Mouse (Mus musculus): ENCODE measurements around the gene Tmc3.
A peak's percentile ranks its signal among the peaks of the same experiment; 100 is the strongest.

The Tmc3 gene

DNA sequence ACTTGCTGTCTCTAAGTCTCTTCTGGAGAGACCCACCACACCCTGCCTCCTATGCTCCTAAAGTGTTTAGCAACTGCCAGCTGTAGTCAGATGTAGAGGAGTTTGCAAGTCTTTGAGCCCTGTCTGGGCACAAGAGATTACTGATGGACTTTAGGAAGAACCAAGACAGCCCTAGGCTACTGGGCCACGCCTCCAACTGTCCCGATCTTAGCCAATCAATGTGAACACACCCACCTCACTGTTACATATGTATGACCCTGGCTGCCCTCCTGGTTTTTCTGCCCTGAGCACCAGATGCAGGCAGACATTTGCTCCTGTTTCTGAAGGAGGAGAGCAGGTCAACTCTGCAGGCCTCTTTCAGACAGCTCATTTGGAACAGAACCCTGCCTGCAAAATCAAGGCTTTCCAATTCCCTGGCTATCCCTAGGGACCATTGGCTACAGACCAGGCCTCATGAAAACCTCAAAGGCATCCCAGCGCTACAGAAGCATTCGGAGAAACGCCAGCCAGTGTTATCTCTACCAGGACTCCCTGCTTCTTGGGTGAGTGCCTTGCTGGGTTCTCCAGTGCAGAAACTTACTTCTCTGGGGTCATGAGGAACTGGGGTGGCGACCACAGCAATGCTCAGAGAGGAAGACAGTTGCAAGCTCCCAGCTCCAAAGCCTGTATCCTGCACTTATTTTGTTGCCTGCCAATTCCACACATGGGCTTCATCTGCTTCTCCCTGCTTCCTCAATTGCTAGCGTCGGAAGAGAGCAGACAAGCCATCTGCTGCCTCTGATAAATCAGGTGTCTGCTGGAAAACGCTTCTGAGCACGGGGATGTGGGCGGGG is at the start of gene Tmc3:
TSS of gene Tmc3 (plus strand) at position 289 of the 833 bp plus-strand sequence.
- DNase-seq (ENCODE audit: low read depth, low spot score), result no peak

DNA sequence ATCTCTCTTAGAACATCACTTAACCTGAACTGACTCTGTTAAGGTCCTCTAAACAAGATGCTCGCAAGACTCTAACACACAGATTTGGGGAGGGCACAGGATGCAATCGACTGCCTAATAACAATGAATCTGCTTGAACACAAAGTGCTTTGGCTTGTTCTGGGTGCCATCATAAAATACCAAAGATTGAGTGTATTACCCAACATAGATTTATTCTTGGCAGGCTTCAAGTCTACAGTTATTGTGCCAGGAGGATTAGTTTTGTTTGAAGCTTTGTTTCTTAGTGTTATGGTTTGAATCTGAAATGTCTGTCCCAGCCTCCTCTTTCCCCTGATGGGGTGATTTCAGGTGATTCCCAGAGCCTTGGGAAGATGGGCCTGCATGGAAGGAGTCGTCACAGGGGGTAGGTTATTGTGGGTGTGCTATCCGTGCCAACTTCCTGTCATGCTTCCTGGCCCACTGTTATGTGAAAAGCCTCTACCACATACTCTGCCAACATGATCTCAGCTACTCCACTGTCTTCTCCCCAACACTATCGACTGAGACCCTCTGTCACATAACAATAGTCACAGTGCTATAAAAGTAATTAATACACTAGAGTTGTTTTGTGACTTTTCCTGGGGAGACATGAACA is 43.1 kb upstream of the Tmc3 start:
- DNase-seq (ENCODE audit: low read depth, low spot score), result no peak

DNA sequence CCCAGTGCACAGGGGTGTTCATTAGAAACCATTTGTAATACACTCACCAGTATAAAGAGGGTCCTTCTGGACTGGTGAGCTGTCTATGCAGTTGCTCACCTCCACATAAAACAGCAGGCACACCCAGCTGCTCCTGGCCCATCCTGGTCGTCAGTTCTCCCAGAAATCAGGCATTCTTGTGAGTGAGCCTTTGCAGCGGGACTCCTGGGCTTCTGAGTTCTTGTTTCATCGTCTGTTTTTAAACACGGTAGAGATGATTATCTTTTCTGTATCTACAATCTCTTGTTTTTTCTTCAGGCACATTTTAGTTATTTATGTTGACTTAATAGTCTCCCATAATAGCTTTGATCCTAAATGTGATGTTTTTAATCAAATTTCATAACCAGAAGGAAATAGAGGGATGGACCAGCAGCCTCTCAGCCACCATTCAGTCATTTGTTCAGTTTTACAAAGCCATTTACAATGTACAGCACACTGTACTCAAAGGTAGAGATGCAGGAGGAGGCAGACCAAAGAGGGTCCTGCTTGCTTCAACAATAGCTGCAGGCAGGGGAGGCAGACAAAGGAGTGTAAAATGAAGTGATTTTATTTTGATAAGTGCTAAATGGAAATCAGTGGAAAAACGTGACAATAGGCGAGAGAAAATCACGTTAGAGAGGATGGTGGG is 35.9 kb upstream of the Tmc3 start:
- no peak for DNase-seq (ENCODE audit: low read depth, low spot score)

- DNase-seq (ENCODE audit: low read depth, low spot score), result no peak
Observed at GRCm38 (mm10) chr7:83549353-83549774, 35.4 kb upstream of the Tmc3 start.

- peak; percentile 62 for DNase-seq (ENCODE audit: low read depth, low spot score)
Observed at GRCm38 (mm10) chr7:83549951-83550407, 34.7 kb upstream of the Tmc3 start.

DNA sequence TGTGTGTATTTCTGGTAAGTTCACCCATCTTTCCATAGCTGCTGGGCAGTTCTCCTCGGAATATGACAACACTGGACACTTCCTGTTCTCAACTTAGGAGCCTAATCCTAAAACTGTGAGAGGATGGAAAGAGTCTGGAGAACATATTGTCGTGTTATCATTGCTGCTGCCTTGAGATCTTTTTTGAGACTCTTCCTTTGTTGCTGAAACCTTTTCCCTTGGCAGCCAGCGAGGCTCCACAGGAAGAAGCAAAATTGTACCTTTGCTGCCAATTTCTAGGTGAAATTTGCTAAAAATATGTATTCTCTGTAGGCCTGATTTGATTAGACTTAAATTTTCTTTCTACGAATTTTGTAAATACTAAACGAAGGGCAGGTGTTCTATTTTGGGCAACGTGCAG is 30.2 kb upstream of the Tmc3 start:
- no peak for DNase-seq (ENCODE audit: low read depth, low spot score)

- DNase-seq (ENCODE audit: low read depth, low spot score), result no peak
Observed at GRCm38 (mm10) chr7:83556488-83556887, 28.2 kb upstream of the Tmc3 start.

- DNase-seq (ENCODE audit: low read depth, low spot score), result no peak
Observed at GRCm38 (mm10) chr7:83558741-83559280, 25.9 kb upstream of the Tmc3 start.

DNA sequence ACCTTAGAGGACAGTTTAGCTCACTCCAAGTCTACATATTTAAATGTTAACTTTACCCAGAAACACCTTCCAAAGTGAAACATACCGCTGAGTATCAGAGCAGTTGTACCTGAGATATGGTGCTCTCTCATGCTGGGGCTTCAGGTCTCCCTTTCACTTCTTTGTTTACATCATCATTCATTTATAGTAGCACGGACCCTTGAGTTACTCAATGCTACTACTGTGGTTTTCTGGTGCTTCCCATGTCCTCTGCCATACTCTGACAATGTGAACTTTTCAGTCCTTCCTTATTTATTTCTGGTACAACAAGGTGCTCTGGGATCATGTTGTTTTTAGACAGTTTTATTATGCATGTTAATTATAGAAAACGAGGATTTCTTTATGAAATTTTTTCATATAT is 25.2 kb upstream of the Tmc3 start:
- DNase-seq (ENCODE audit: low read depth, low spot score), result no peak

DNA sequence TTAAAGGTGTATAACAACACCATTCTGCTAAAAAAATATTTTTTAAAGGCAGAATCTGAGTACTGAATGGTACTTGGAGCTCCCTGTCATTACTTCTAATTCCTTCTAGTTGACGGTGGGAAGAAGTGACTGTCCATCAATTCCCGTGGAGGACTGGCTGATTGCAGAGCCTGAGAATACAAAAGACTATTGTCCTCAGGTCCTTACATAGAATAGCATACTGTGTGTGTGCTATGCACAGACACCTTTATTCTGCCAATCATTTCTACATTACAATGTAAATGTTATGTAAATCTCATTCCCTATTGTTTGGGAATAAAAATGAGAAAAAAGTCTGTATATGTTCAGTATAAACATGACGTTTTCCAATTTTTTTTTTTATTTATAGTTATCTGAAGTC is 22.9 kb upstream of the Tmc3 start:
- no peak for DNase-seq (ENCODE audit: low read depth, low spot score)

- DNase-seq (ENCODE audit: low read depth, low spot score), result peak; percentile 79
Observed at GRCm38 (mm10) chr7:83564635-83565291, 20.0 kb upstream of the Tmc3 start.

DNA sequence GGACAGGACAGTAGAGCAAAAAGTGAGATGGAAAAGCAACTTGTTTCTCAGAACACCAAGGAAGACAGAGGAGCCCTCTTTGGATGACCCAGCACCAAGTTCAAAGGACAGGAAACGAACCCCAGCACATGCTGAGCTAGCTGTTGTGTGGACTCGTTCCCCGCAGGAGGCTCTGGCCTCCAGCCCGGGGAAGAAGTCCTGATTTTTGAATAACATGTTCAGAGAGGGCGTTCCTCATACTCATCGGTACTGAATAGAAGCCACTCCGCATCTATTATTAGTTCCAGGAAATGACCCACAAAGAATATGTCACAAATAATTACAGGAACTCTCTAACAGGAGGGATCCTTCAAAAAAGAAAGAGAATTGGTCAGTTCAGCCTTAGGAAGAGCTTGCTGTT is 18.8 kb upstream of the Tmc3 start:
- DNase-seq (ENCODE audit: low read depth, low spot score), result peak; percentile 28

DNA sequence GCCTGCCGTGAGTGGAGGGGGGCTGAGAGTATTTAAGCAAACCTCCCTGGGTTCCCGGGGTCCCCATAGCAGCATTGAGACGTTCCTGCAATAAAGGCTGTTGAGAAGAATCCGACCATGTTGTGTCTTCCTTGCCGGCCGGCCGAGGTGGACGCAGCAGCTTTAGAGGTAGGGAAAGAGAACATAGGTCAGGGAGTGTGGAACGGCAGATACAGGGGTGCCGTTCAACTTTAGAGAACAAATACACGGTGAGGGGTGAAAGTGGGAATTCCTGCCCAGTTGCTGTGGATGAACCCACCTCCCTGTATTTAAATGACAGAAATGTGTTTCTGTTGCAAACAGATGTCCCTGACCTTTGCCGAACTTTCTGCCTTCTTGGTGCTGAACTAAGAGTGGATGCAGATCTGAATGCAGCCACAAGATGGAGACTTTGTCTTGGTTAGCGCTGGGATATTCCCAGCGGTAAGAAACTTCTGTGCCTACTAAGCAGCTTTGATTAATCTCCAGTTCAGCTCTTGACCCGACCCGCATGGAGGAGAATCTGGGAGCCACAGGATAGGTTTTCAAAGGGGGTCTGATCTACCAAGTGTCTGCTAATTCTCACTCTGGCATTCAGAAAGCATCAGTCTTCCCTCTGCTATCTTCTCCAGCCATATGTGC is 16.8 kb upstream of the Tmc3 start:
- DNase-seq (ENCODE audit: low read depth, low spot score), result peak; percentile 79

GRCm38 (mm10) chr7:83568815-83569214 is 15.9 kb upstream of the Tmc3 start:
- no peak for DNase-seq (ENCODE audit: low read depth, low spot score)

DNA sequence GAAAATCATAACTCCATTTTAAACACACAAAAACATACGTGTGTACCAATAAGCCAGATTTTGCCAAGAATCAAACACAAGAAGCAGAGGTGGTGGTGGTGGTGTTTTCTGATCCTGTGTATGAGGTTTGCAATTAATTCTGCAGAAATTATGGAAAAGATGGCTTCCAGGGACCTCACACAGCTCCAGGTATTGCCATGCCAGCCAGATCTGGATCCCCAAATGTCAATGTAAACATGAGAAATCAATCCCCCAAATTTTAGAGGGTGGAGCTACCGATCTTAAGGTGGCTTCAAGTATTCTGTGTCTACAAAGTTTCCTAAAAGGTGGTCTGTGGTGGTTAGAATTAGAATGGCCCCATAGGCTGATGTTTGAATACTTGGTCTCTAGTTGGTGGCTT is 15.3 kb upstream of the Tmc3 start:
- DNase-seq (ENCODE audit: low read depth, low spot score), result no peak

GRCm38 (mm10) chr7:83571077-83571476 is 13.7 kb upstream of the Tmc3 start:
- DNase-seq (ENCODE audit: low read depth, low spot score), result no peak

DNA sequence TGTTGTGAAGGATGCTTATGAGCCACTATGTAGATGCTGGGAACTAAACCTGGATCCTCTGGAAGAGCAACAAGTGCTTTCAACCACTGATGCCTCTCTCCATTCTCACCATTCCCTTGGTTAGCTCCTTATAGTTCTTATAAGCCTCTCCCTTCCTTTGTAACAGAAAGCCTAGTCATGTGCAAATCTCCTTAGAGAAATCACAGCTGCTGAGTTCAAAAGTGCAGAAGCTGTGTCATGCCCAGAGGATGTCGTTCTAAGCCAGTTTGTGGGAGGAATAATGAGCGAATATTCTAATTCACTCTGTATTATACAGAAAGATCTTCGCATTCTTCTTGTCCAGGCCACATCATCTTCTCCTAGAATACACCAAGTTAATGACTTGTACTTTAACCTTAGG is 12.8 kb upstream of the Tmc3 start:
- no peak for DNase-seq (ENCODE audit: low read depth, low spot score)

- no peak for DNase-seq (ENCODE audit: low read depth, low spot score)
Observed at GRCm38 (mm10) chr7:83572451-83572850, 12.3 kb upstream of the Tmc3 start.

DNA sequence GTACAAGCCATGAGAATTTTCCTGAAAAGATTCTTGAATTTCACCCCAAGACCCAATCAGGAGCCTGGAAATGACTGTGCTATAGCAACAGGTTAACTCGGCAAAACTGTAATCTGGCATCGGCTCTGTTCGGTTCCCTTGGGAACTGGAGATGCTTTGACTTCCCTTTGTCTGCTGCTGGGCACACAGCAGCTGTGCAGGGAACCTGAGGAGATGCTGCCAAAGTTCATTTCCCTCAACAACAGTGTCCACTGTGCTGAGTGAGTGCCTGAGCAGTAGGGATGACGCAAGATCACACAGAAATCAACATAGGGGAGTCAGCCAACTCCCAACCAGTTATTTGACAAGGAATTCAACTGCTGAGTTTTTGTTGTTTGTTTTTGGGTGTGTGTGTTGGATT is 3.8 kb upstream of the Tmc3 start:
- no peak for DNase-seq (ENCODE audit: low read depth, low spot score)

DNA sequence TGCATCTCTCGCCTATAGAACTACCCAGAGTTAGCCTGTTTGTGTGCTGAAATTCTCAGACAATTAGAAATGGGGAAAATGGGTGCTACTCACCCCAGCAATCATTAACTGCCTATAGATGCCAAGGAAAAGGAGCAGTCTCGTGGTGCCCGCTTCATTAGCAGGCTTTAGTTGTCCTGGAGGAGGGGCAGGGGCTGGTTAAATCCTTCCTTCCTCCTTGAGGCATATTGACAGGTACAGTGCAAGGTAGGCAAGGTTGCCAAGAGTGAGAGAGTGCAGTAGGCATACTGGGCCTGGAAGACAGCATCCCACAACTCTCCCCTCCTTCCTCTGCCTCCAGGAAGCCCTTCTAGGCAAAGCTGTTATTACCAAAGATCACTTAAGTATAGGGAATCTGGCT is 9.3 kb downstream of the Tmc3 start:
- no peak for DNase-seq (ENCODE audit: low read depth, low spot score)

DNA sequence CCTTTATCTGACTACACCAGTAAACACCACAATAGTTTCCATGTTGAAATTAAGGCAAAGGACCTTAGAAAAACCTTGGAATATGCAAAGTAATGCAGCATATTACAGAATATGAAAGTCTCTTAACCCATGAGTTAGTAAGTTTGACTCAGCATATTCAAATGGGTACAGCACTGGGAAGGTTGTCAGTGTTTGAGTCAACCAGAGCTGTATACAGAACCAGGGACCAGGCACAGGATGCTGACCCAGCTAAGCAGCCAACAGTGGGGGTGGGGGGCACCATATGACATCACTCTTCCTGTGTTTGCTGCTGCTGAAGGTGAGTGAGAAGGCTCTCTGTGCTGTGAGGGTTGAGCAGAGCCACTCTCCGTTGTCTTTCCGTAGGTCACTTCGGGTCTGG is 12.3 kb downstream of the Tmc3 start:
- peak; percentile 68 for DNase-seq (ENCODE audit: low read depth, low spot score)

Measured in CD4-positive, CD25-positive, alpha-beta regulatory T cell, adult 2 months (primary cell).